Mouse (Mus musculus): ENCODE results near the gene Trappc11.

- no peak for TF ChIP-seq POLR2A (IDR thresholded peaks at IDR 0.05; ENCODE audit: extremely low read depth, insufficient read depth, low read length)
- no peak for TF ChIP-seq CTCF (IDR thresholded peaks at IDR 0.05; ENCODE audit: low read depth, low read length)
Observed at GRCm38 (mm10) chr8:47482354-47483071, 50.8 kb downstream of the Trappc11 start.
